Mouse (Mus musculus): Measurements from ENCODE around the gene Kif7.

The Kif7 gene

DNA sequence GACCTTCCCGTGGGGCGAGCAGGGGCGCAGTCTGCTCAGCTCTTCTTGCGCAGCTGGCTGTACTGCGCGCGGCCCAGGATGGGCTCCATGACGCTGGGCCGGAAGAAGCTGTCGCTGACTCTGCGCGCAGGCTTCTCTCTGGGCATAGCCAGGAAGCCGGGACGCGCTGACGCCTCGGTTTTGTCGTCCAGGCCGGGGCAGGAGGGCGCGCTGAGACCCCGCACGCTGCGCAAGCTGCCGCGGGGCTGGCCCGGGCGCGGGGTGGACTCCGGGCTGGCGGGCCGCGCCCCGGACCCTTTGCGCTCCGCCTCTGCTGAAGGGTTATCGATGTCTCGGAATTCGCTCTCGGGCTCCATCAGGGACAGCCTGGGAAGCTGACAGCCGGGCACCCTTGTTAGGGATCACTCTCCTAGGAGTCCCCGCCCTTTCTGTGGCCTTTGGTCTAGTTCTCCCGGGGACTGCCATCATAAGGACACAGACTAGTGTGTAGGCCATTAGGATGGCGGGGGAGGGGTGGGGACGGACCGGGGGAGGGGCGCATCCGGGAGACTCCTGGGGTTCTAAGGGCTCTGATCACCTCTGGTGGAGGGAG is 6.0 kb upstream of the Kif7 start:
- no peak for DNase-seq (ENCODE audit: low read depth)

DNA sequence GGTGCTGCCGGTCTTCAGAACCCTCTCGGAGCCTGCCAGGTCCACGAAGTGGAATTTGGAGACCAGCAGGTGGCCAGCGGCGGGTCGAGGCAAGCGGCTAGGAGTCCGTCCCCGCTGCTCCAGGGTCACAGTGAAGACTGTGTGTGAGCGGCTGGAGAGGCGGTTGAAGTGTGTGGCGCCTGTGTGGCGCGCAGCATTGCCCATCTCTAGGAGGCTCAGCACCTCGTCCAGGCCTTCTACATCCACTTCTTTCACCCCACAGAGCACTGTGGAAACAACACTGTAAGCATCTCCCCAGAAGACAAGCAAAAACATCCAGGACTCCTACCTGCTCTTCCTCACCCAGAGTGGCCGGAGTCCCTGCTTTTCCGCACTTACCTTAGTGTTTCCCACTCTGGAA is 4.7 kb downstream of the Kif7 start:
- no peak for DNase-seq (ENCODE audit: low read depth)

DNA sequence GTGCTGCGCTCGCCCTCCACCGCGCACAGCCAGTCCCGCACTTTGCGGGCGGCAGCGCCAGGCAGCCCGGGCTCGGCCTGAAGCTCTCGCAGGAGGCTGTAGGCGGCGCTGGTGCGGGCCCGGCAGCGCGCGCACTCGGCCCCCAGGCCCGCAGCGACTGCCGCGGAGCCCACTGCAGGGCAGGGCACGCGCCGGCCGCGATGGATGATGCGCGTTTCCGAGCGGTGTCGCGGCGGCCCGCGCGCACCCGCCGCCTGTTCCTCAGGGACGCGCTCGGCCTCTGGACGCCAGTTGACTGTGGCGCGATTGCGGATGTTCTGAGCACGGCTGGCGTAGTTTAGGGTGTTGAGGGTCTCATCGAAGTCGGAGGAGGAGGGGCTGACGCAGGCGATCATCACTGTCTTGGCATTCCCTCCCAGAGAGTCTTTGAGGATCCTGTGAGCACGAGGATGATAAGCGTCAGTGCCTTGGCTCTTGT is 5.4 kb downstream of the Kif7 start:
- no peak for DNase-seq (ENCODE audit: low read depth)

DNA sequence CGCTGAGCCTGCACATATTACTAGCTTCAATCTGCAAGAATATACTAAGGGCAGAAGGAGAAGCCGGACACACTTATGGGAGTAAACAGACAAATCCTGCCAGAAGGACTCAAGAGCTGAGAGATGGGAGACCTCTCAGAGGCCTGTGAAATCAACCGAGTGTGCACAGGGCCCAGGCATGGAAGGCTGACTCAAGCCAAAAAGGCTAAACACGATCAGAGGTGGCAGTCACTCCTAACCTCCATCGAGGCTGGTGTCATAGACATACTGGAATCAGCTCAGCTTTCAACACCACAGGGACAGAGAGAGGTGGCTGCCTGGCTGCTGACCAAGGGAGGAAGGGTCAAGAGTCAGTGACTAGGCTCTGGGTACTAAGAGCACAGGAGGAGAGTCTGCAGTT is 10.3 kb downstream of the Kif7 start:
- no peak for DNase-seq (ENCODE audit: low read depth)

DNA sequence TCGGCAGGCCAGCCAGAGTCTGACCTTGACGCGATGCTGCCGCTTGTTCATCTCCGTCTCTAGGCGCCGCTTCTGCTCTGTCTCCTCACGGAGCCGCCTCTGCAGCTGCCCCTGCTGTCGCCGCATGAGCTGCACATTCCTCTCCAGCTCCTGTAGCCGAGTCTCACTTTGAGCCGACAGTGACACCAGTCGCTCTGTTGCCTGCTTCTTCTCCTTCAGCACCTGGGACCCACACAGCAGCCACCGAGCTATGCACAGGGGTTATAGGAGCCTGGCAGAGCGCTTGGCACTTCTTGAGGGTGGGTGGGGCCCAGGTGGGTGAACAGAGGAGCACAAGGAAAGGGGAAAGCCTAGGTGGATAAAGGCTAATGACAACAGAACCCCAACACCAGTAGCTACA is 12.8 kb downstream of the Kif7 start:
- DNase-seq (ENCODE audit: low read depth): no peak

DNA sequence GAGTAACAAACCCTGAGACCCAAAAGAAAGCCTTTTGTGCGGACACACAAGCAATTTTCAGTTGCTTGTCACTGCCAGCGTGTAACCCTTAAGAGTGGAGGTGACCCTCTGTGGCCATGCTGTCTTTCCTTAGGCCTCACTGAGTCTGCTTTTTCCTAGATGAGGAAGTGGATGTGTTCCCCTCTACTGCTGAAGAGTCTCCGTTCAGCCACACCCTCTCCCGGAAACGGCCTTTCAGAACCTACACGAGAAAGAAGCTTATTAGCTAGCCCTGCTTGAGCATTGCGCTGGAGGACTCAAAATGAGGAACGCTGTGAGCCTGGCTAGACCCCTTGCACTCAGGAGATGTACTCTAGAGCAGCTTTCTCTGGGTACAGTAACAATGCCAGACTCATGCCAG is 19.0 kb downstream of the Kif7 start:
- no peak for DNase-seq (ENCODE audit: low read depth)

DNA sequence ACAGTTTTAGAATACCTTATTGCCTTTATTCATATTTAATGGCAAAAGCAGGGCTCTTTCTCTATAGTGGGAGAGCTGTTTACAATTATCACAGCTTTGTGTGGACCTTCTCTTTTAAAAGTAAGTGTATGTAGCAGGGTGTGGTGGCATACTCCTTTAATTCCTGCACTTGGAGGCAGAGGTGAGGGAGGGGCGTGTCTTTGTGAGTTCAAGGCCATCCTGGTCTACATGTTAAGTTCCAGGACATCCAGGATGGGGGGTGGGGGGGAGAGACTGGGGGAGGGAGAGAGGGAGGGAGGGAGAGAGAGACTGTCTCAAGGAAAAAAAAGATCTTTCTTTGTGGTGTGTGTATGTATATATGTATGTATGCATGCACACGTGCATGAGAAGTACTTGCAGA is 35.3 kb downstream of the Kif7 start:
- no peak for DNase-seq (ENCODE audit: low read depth)

DNA sequence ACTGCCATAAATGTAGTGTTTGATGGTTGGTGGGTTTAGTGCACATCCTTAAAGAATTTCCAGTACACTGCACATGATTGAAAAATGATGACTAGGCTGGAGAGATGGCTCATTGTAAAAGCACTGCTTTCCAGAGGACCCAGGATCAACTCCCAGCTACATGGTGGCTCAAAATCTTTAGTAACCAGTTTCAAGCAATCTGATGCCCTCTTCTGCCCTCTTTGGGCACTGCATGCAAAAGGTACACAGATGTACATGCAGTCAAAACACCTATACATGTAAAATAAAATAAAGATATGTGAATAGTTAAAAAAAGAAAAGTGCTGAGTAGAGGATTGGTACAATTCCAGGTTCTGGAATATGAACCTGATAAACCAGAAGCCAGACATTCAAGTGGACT is 36.3 kb downstream of the Kif7 start:
- no peak for DNase-seq (ENCODE audit: low read depth)

DNA sequence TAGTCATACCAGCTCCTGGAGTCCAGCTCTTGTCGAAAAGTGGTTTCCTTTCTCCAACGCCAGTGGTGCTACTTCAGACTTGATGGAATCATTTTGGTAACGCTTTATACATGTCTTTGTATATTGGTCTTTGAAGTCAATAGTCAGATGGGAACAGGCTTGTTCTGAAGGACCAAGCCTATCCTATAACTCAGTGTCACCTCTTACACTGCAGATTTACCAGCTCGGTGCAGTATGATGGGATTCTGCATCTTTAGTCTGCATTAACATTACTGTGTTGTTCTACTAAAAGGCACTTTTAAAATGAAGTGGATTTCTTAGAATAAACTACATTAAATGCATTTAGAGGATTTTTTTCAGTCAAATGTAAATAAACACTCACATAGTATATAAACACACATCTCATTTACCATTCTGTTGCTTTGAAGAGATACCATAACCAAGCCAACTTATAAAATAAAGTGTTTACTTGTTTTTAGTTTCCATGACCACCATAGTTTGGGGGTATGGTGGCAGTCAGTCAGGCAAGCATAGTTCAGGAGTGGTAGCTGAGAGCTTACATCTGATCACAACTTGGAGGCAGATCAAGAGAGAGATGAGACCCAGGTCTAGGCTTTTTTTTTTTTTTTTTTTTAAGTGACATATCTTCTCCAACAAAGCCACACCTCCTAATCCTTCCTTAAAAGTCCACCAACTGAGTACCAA is 44.5 kb downstream of the Kif7 start:
- DNase-seq (ENCODE audit: low read depth): no peak

DNA sequence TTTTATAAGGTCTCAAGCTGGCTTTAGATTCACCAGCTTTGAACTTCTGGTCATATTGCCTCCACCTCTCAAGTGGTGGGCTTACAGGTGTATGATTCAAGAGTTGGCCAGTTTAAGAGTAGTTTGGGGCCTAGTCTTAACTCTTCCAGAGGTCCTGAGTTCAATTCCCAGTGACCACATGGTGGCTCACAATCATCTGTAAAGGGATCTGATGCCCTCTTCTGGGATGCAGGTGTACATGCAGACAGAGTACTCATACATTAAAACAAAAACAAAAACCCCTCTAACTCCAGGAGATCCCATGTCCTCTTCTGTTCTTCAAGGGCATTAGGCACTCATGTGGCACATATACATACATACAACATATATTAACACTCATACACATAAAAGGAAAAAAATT is 48.8 kb downstream of the Kif7 start:
- no peak for DNase-seq (ENCODE audit: low read depth)

DNA sequence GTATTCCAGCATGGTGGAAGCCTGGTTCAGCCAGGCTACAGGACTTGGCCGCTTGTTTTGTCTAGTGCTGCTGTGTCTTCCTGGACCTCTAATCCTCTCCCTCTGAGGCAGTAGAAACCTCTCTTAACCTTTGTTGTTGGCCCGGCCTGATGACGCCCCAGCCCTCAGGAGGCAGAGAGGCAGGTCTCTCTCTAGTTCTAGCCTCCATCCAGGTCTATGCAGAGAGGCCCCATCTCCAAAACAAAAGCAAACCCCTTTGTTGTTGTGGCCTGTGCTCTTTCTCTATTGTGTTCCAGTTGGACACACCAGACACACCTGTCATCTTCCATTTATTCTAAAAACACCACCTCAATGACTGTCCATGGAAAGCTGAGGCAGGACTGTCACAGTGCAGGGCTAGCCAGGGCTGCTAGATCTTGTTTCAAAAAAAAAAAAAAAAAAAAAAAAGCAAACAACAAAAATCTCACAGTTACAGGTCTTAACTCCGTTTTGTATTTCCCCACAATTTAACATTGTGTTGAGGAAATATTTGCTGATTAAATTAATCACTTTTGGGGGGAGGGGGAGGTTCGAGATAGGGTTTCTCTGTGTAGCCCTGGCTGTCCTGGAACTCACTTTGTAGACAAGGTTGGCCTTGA is 54.1 kb downstream of the Kif7 start:
- DNase-seq (ENCODE audit: low read depth): no peak

DNA sequence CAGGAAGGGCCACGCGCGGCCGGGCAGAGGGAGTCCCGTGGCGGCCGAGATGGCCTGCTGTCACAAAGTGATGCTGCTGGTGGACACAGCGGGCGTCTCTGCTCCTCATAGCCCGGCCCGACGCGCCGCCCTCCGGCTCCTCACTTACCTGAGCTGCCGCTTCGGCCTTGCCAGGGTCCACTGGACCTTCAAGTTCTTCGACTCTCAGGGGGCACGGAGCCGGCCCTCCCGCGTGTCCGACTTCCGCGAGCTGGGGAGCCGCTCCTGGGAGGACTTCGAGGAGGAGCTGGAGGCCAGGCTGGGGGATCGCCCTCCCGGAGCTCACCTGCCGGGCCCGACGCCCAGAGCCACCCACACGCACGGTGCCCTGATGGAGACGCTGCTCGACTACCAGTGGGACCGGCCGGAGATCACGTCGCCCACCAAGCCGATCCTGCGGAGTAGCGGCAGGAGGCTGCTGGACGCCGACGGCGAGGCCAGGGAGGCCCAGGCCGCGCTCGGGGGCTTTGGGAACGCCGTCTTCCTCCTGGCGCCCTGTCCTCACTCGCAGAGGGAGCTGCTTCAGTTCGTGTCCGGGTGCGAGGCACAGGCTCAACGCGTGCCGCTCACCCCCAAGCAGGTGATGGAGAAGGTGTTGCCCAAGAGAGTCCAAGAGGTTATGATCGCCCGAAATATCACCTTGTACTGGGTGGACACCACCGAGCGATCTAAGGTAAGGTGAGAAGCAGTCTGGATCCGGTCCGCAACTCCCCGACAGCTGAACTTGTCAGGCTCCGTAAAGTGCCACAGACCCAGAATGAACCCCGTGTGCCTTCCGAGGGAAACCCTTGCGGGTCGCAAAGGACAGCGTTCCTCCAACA is 55.0 kb downstream of the Kif7 start:
- no peak for DNase-seq (ENCODE audit: low read depth)

DNA sequence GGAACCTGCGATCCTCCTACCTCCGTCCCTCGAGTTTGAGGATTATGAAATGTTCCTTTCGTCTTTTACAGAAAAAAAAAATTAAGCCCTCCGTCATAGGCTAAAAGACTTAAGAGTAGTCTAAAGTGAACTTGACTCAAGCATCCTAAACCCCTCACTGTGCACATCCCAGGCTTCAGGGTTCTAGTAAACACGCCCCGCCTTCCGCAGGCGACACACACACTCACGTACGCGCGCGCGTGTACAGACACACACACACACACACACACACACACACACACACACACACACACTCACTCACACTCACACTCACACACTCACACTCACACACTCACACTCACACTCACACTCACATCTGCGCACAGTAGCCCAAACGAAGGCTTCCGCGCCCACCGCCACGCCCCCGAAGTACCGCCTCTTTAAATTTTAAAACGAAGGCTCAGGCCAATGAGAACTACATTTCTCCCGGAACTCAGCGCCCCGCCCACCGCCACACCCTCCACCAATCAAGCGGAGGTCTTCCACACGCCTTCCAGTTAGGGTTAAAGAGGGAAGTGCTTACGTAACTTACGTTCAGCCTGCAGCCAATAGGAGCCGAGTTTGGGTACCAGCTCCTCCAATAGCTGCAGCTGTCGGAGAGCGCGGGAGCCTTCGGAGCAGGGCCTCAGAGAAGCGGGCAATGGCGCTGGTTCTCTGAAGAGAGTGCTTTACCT is 55.8 kb downstream of the Kif7 start, which contains the start of gene Ticrr:
Gene Ticrr (plus strand): TSS at position 619 of the 713 bp plus-strand sequence.
- DNase-seq (ENCODE audit: low read depth): peak; percentile 91

DNA sequence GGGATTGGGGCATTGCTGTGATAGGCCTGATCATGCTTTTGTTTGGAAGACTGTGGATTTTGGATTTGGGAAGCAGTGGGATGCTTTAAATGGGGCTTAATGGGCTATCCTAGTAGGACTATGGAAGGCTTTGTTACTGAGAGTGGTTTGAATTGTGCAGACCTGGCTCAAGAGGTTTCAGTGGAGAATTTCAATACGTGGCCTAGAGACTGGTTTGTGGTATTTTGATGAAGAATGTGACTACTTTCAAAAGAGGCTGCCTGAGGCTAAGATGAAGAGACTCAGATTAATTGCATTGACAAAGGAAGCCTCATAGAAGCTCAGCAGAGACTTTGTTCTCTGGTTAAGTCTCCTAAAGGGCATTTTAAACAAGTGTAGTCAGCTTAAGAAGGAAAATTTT is 60.9 kb downstream of the Kif7 start:
- DNase-seq (ENCODE audit: low read depth): no peak

DNA sequence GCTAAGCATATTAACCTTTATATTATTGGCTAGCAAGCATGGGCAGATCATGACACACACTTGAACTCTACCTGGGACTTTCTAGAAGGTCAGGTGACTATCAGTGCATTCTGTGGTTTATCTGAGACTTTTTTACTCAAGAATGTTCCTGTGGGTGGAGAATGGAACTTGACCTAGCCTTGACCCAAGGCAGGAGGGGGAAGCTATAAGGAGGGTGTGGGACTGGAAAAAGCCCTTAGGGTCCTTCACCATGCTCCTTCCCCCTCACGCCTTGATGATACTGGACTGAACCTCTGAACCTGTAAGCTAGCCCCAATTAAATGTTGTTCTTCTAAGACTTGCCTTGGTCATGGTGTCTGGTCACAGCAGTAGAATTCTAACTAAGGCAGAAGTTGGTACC is 61.3 kb downstream of the Kif7 start:
- no peak for DNase-seq (ENCODE audit: low read depth)

DNA sequence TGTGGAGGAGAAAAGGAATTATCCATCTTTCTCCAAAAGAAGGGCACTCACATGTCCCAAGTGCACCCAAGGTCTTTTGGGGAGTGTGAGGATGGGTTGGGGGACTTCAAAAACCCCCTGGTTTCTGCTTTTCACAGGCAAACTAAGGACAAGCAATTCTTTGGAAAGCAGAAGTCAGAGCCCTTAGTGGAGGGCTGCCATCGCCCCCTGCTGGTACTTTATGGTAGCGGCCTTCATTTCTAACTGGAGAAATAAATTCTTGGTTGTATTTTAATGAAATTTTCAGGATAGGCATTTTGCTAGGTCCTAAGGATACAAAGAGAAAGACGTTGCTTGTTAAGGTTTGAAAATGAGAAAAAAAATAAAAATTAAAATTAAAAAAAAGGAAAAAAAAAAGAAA is 66.5 kb downstream of the Kif7 start:
- DNase-seq (ENCODE audit: low read depth): peak; percentile 7
